Mouse (Mus musculus): Measurements from ENCODE around the gene Vwa3a.

Vwa3a gene

GRCm38 (mm10) chr7:120835449-120836359 lies 96.6 kb downstream of the Vwa3a start:
- DNase-seq (ENCODE audit: low read depth, low spot score), result peak; percentile 95

DNA sequence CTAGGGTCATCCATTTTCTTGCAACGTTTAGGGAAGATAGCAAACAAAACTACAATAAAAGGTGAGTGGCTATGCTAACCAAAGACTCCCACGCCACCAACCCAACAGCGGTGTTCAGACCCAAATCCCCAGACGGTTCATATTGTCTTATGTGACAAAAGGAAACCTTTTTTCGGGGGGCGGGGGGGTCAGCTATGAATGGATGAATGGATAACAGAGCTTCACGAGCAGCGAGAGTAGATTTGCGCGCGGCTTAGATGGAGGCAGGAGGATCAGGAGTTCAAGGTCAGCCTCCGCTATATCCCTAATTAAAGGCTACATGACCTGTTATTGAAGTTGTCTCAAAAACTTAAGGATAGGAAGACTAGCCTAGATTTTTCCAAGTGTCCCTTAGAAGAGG lies 97.2 kb downstream of the Vwa3a start:
- DNase-seq (ENCODE audit: low read depth, low spot score), result no peak

GRCm38 (mm10) chr7:120838436-120839160 lies 99.5 kb downstream of the Vwa3a start:
- DNase-seq (ENCODE audit: low read depth, low spot score), result no peak

DNA sequence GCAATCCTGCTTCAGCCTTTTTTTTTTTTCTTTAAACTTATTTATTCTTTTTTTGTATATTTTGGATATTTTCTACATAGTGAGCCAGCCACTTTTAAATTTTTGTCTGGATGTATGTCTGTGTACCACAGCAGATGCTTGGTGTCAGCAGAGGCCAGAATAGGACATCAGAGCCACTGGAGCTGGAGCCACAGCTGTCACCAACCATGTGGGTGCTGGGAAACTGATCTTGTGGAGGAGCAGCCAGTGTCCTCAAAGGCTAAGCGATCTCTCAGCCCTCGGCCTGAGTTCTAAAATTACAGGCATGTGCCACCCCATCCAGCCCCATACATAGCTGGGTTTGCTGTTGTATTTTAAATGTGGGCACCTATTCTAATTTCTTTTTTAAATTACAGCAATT lies 100.7 kb downstream of the Vwa3a start:
- no peak for DNase-seq (ENCODE audit: low read depth, low spot score)

- DNase-seq (ENCODE audit: low read depth, low spot score), result peak; percentile 78
Measured at GRCm38 (mm10) chr7:120842345-120843036, 103.4 kb downstream of the Vwa3a start, which contains the start of gene Eef2k. TSS of gene Eef2k (plus strand) at chr7:120842831.

DNA sequence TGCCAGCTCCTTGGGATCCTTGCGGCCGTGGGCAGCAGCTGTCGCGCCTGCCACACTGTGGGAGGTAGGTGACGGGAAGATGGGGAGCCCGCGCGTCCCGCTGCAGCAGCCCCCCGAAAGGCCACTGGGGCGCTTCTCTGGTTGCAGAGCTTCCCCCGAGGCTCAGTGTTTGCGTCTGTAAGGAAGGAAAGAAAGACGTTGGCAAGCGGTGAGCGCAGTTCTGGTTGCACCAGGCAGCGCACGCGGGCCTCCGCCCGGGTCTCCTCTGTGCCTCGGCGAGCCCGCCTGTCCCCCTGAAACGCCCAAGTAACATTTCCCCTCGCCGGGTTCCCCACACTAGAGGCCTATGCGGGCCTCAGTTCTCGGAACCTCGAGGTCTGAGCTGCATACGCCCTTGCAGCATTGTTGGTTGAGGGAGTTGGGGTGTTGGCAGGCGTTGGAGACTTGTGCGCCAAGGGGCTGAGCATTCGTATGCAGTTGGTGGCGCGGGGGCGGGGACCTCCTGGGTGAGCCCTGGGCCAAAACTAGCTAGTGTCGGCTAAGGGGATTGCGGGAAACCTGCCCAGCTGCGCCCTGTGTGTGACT lies 104.0 kb downstream of the Vwa3a start:
- DNase-seq (ENCODE audit: low read depth, low spot score), result no peak

DNA sequence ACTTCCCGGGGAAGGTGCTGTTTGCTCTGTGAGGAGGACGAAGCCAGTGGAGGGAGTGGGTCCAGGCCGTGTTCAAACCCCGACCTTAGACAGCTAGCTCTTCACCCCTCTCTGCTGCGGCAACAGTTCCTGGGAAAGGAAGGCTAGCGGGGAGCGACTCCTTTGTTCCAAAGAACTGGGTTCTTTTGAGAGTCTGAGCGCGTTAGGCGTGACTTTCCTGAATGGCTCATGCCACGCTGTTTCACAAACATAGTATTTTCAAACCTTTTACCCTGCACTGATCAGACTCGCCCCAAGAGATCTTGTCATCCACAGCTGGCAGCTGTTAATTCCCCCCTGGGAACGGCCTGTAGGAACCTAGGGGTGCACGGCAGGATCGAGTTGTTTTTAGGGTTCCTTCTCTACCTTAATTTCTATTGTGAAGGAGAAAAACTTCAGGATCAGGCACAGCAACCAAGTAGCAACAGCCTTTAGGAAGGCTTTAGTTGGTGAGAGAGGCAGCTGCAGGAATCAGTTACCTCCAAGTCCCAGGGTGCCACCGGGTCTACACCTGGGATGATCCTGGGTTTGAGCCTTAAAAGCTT lies 104.8 kb downstream of the Vwa3a start:
- no peak for DNase-seq (ENCODE audit: low read depth, low spot score)

DNA sequence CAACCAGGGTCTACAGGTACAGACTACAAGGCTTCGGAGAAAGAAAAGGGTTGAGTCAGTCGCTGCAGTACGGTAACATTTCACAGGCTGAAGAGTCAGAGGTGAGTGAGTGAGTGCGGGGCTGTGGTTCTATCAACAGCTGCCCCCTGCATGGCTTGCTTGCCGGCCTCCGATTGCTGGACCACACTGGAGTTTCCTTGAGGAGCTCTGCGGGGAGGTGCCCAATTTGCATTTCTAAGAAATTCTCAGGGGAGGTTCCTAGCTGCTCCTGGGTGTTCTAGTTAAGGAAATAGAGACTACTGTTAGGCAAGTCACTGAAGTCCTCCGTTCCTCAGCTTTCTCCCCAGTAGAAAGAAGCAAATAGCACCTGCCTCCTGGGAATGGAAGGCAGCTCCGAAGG lies 105.6 kb downstream of the Vwa3a start:
- no peak for DNase-seq (ENCODE audit: low read depth, low spot score)

- DNase-seq (ENCODE audit: low read depth, low spot score), result no peak
Measured at GRCm38 (mm10) chr7:120848831-120849512, 109.9 kb downstream of the Vwa3a start.

DNA sequence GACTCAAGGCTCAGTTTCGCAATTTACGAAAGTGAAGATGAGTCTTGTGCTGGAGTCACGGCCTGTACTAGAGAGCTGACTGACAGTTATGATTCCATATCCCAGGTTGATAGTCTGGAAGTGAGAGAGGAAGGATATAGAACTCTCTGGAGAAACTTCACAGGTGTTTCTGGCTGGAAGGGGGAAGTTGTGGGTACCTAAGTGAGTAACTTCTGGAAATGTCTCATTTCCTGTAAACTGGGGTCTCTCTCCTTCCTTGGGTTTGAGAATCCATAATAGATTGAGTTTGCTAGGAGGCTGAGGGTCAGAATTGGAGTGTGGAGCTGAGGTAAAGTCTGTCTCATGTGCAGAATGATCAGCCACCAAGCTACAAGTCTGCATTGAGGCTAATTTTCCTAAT lies 111.0 kb downstream of the Vwa3a start:
- DNase-seq (ENCODE audit: low read depth, low spot score), result no peak
